Mouse (Mus musculus) heart, embryonic 15.5 days (tissue): ENCODE data around the gene Cyp1b1. TPM values are rescaled to one million over a fixed set of nuclear protein-coding genes. Genes with fewer than 3 reads are reported as not detected.
A peak's percentile ranks its signal among the peaks of the same experiment; 100 is the strongest.

Experiments
- ATAC-seq: fragments of 200-750 bp; cut with Nextera tagmentation; replicated peaks from 2 replicates; pipeline ENCODE4 v1.8.0; 2017; ENCODE audit warnings: low read depth, moderate TSS enrichment; ENCODE audit not compliant: insufficient number of reproducible peaks, insufficient read depth, low FRiP score
- H3K27ac ChIP-seq: fragments of 300-500 bp; sonication (generic); 2 replicates; pipeline ENCODE4 v1.5.1; 2015; ENCODE audit warnings: mild to moderate bottlenecking, inconsistent platforms
- H3K27me3 ChIP-seq: fragments of 300-500 bp; sonication (generic); 2 replicates; pipeline ENCODE4 v1.6.1; 2015; ENCODE audit warnings: inconsistent platforms
- H3K36me3 ChIP-seq: fragments of 300-500 bp; sonication (generic); 2 replicates; pipeline ENCODE4 v1.6.1; 2015; ENCODE audit warnings: mild to moderate bottlenecking, inconsistent platforms
- H3K4me1 ChIP-seq: fragments of 300-500 bp; sonication (generic); replicated peaks from 2 replicates; pipeline ENCODE4 v1.6.1; 2015; ENCODE audit warnings: inconsistent platforms
- H3K4me2 ChIP-seq: fragments of 300-500 bp; sonication (generic); 2 replicates; pipeline ENCODE4 v1.6.1; 2015; ENCODE audit warnings: inconsistent platforms, mild to moderate bottlenecking, moderate library complexity
- H3K4me3 ChIP-seq: fragments of 300-500 bp; sonication (generic); 2 replicates; pipeline ENCODE4 v1.5.1; 2015; ENCODE audit warnings: mild to moderate bottlenecking, inconsistent platforms
- H3K9ac ChIP-seq: fragments of 300-500 bp; sonication (generic); 2 replicates; pipeline ENCODE4 v1.6.1; 2015; ENCODE audit warnings: mild to moderate bottlenecking, inconsistent platforms
- H3K9me3 ChIP-seq: fragments of 300-500 bp; sonication (generic); replicated peaks from 2 replicates; pipeline ENCODE4 v1.6.1; 2016; ENCODE audit warnings: inconsistent platforms
- WGBS: fragments of 180-500 bp; shearing (Covaris S2); methylation state at CpG from one replicate; pipeline ENCODE4 v1.1.7; 2015; ENCODE audit warnings: mixed read lengths; 5-methylcytosine and 5-hydroxymethylcytosine counted together
- polyA plus RNA-seq: library from polyadenylated mRNA; unstranded; fragments of >200 nt; fragmentation: Nextera tagmentation; extraction: Ambion mirVana; gene quantifications from 2 replicates; pipeline ENCODE4 v1.2.1, GENCODE M21; 2015

The Cyp1b1 gene
- polyA plus RNA-seq, 1 experiment from 2014 or later: 1.7 TPM

- Histone ChIP-seq H3K27ac (no peak overlapping the region), H3K9me3 (no peaks in the 10 kb centered on the region), H3K4me1 (0 out of 2 replicates have a peak, but pooled peaks cover 3% of the 10 kb centered on the region), H3K27me3 (no peaks in the 10 kb centered on the region), H3K36me3 (no peaks in the 10 kb centered on the region), H3K9ac (no peak overlapping the region), H3K4me2 (no peak overlapping the region), H3K4me3 (no peak overlapping the region)
- ATAC-seq: no peak
- WGBS: 65% methylated on average over 5 of the region's 5 CpGs
Observed at GRCm38 (mm10) chr17:79738847-79739498, 24.1 kb upstream of the Cyp1b1 start.

GRCm38 (mm10) chr17:79737598-79737997 lies 22.7 kb upstream of the Cyp1b1 start:
- no peaks in the 10 kb centered on the region for H3K36me3 ChIP-seq
- no peak overlapping the region for H3K9ac ChIP-seq
- no peak for ATAC-seq
- H3K4me3 ChIP-seq: no peak overlapping the region
- H3K27me3 ChIP-seq: peaks cover 3% of the 10 kb centered on the region; the same call in 1 of the 2 replicates
- 0 out of 2 replicates have a peak, but pooled peaks cover 3% of the 10 kb centered on the region for H3K4me1 ChIP-seq
- 58% methylated on average over 3 of the region's 3 CpGs for WGBS
- H3K4me2 ChIP-seq: no peak overlapping the region
- no peak overlapping the region for H3K27ac ChIP-seq
- H3K9me3 ChIP-seq: no peaks in the 10 kb centered on the region

- Histone ChIP-seq H3K4me3 (no peak overlapping the region), H3K4me1 (peaks cover 22% of the 10 kb centered on the region), H3K4me2 (no peak overlapping the region), H3K27ac (no peak overlapping the region), H3K27me3 (peaks cover 4% of the 10 kb centered on the region; the same call in 1 of the 2 replicates), H3K9ac (no peak overlapping the region), H3K36me3 (no peaks in the 10 kb centered on the region), H3K9me3 (no peaks in the 10 kb centered on the region)
- no peak for ATAC-seq
- WGBS: 63% methylated on average over 4 of the region's 4 CpGs
Observed at GRCm38 (mm10) chr17:79733039-79733438, 18.2 kb upstream of the Cyp1b1 start.

GRCm38 (mm10) chr17:79730988-79731387 lies 16.1 kb upstream of the Cyp1b1 start:
- peaks cover 4% of the 10 kb centered on the region; the same call in 1 of the 2 replicates for H3K27me3 ChIP-seq
- WGBS: 26% methylated on average over 8 of the region's 8 CpGs
- no peaks in the 10 kb centered on the region for H3K9me3 ChIP-seq
- ATAC-seq: no peak
- H3K4me3 ChIP-seq: no peak overlapping the region
- no peaks in the 10 kb centered on the region for H3K36me3 ChIP-seq
- H3K4me2 ChIP-seq: peak overlapping the region; percentile 42
- H3K9ac ChIP-seq: no peak overlapping the region
- H3K27ac ChIP-seq: no peak overlapping the region
- H3K4me1 ChIP-seq: peaks cover 23% of the 10 kb centered on the region

- H3K4me1 ChIP-seq: peaks cover 23% of the 10 kb centered on the region
- no peak overlapping the region for H3K9ac ChIP-seq
- H3K27me3 ChIP-seq: peaks cover 4% of the 10 kb centered on the region; the same call in 1 of the 2 replicates
- H3K4me3 ChIP-seq: peak overlapping the region; percentile 34
- WGBS: 21% methylated on average over 16 of the region's 16 CpGs
- H3K36me3 ChIP-seq: no peaks in the 10 kb centered on the region
- 0 out of 2 replicates have a peak overlapping the region, but pooled peaks have one; percentile 2 for H3K27ac ChIP-seq
- H3K4me2 ChIP-seq: peak overlapping the region; percentile 61
- no peaks in the 10 kb centered on the region for H3K9me3 ChIP-seq
- 0 out of 2 replicates have a peak, but pooled peaks have one; percentile 43 for ATAC-seq
Observed at GRCm38 (mm10) chr17:79728585-79729503, 14.0 kb upstream of the Cyp1b1 start.

- Histone ChIP-seq H3K4me2 (peak overlapping the region; percentile 61), H3K9ac (no peak overlapping the region), H3K36me3 (no peaks in the 10 kb centered on the region), H3K4me1 (peaks cover 23% of the 10 kb centered on the region), H3K27me3 (peaks cover 4% of the 10 kb centered on the region; the same call in 1 of the 2 replicates), H3K27ac (no peak overlapping the region), H3K4me3 (peak overlapping the region; percentile 34), H3K9me3 (no peaks in the 10 kb centered on the region)
- WGBS: 25% methylated on average over 14 of the region's 14 CpGs
- no peak for ATAC-seq
Observed at GRCm38 (mm10) chr17:79728053-79728584, 13.3 kb upstream of the Cyp1b1 start.

- H3K9ac ChIP-seq: no peak overlapping the region
- no peak overlapping the region for H3K4me2 ChIP-seq
- H3K27ac ChIP-seq: no peak overlapping the region
- H3K36me3 ChIP-seq: no peaks in the 10 kb centered on the region
- H3K27me3 ChIP-seq: no peaks in the 10 kb centered on the region
- peaks cover 23% of the 10 kb centered on the region for H3K4me1 ChIP-seq
- ATAC-seq: no peak
- H3K4me3 ChIP-seq: no peak overlapping the region
- no peaks in the 10 kb centered on the region for H3K9me3 ChIP-seq
- WGBS: 72% methylated on average over 5 of the region's 5 CpGs
Observed at GRCm38 (mm10) chr17:79726613-79727012, 11.8 kb upstream of the Cyp1b1 start.

- ATAC-seq: no peak
- Histone ChIP-seq H3K4me2 (no peak overlapping the region), H3K27me3 (peaks cover 19% of the 10 kb centered on the region), H3K4me3 (no peak overlapping the region), H3K27ac (no peak overlapping the region), H3K4me1 (peaks cover 4% of the 10 kb centered on the region), H3K9ac (no peak overlapping the region), H3K36me3 (no peaks in the 10 kb centered on the region), H3K9me3 (no peaks in the 10 kb centered on the region)
- WGBS: 60% methylated on average over 7 of the region's 7 CpGs
Observed at GRCm38 (mm10) chr17:79720681-79721080, 5.8 kb upstream of the Cyp1b1 start.

- Histone ChIP-seq H3K27me3 (peaks cover 59% of the 10 kb centered on the region), H3K36me3 (no peaks in the 10 kb centered on the region), H3K4me2 (peak overlapping the region; percentile 82), H3K4me3 (peak overlapping the region; percentile 51), H3K4me1 (peaks cover 32% of the 10 kb centered on the region), H3K9me3 (no peaks in the 10 kb centered on the region), H3K27ac (no peak overlapping the region), H3K9ac (peak overlapping the region; percentile 43)
- ATAC-seq: peak; percentile 77; the same call in 1 of the 2 replicates
- WGBS: under 1% methylated on average over 41 of the region's 42 CpGs
Observed at GRCm38 (mm10) chr17:79715649-79716143, 835 bp upstream of the Cyp1b1 start.

GRCm38 (mm10) chr17:79714368-79714895 lies 429 bp downstream of the Cyp1b1 start:
- no peaks in the 10 kb centered on the region for H3K9me3 ChIP-seq
- H3K4me3 ChIP-seq: peak overlapping the region; percentile 51
- no peak overlapping the region for H3K27ac ChIP-seq
- H3K27me3 ChIP-seq: peaks cover 68% of the 10 kb centered on the region
- 1% methylated on average over 16 of the region's 16 CpGs for whole genome bisulfite sequencing
- peak overlapping the region; percentile 82 for H3K4me2 ChIP-seq
- H3K4me1 ChIP-seq: peaks cover 32% of the 10 kb centered on the region
- peak overlapping the region; percentile 32 for H3K9ac ChIP-seq
- no peak for ATAC-seq
- H3K36me3 ChIP-seq: no peaks in the 10 kb centered on the region
